Mouse (Mus musculus) layer of hippocampus, adult 11-12 months (tissue): ENCODE measurements at regions not wholly inside any gene's neighbourhood (a gene's known extent, or its start where the extent isn't known, plus 50 kb on each side); places are given as distances from the start of the nearest gene placed in this dataset.

Experiments used
- DNase-seq: peaks from one replicate; pipeline ENCODE4 v3.0.0; 2022; ENCODE audit warnings: low spot score

GRCm38 (mm10) chr8:44094818-44095217 lies 385.0 kb upstream of the Adam34 start:
- no peak for DNase-seq

GRCm38 (mm10) chr8:44093491-44093890 lies 383.6 kb upstream of the Adam34 start:
- no peak for DNase-seq

GRCm38 (mm10) chr8:44082057-44082456 lies 372.2 kb upstream of the Adam34 start:
- DNase-seq: no peak

GRCm38 (mm10) chr8:44058846-44059245 lies 349.0 kb upstream of the Adam34 start:
- no peak for DNase-seq

- no peak for DNase-seq
Measured at GRCm38 (mm10) chr8:44042572-44043355, 332.9 kb upstream of the Adam34 start.

- peak; percentile 24 for DNase-seq
Measured at GRCm38 (mm10) chr8:44034211-44034610, 324.4 kb upstream of the Adam34 start.

- DNase-seq: no peak
Measured at GRCm38 (mm10) chr8:44031376-44031775, 321.5 kb upstream of the Adam34 start.

- no peak for DNase-seq
Measured at GRCm38 (mm10) chr8:44030972-44031371, 321.1 kb upstream of the Adam34 start.

- DNase-seq: no peak
Measured at GRCm38 (mm10) chr8:44027738-44028137, 317.9 kb upstream of the Adam34 start.

- peak; percentile 37 for DNase-seq
Measured at GRCm38 (mm10) chr8:44025926-44026325, 316.1 kb upstream of the Adam34 start.

- no peak for DNase-seq
Measured at GRCm38 (mm10) chr8:44024028-44024427, 314.2 kb upstream of the Adam34 start.
